Mouse (Mus musculus): ENCODE results near the gene Il31. TPM values are rescaled to one million over a fixed set of nuclear protein-coding genes. Genes with fewer than 3 reads are reported as not detected.

Gene Il31
- polyA plus RNA-seq (2015; fragmentation: Illumina TruSeq; extraction: RNeasy Lipid Tissue Mini Kit (QIAGEN cat#74804); ENCODE audit: insufficient read depth, low replicate concordance) = not detected

GRCm38 (mm10) chr5:123489112-123489785 lies at the start of gene Il31, which contains the start of gene Lrrc43:
Gene Il31 (minus strand): TSS chr5:123489489.
Gene Lrrc43 (plus strand): TSS chr5:123489305.

GRCm38 (mm10) chr5:123525281-123525680 lies 36.0 kb upstream of the Il31 start, which contains the start of gene Gm49027:
Gene Gm49027 (minus strand): TSS chr5:123525488.

GRCm38 (mm10) chr5:123523692-123524392 lies 34.6 kb upstream of the Il31 start, which contains the start of gene Diablo:
Gene Diablo (minus strand): TSS chr5:123524176.

GRCm38 (mm10) chr5:123510160-123510559 lies 20.9 kb upstream of the Il31 start, which contains the start of gene B3gnt4:
Gene B3gnt4 (plus strand): TSS chr5:123510460.

Other genes with a start within 250 kb of the Il31 start
- gene Wdr66, start 237.4 kb downstream of the Il31 start, polyA plus RNA-seq (2015; fragmentation: Illumina TruSeq; extraction: RNeasy Lipid Tissue Mini Kit (QIAGEN cat#74804); ENCODE audit: insufficient read depth, low replicate concordance) = 5.5 TPM
- gene Bcl7a, start 145.7 kb downstream of the Il31 start, polyA plus RNA-seq (2015; fragmentation: Illumina TruSeq; extraction: RNeasy Lipid Tissue Mini Kit (QIAGEN cat#74804); ENCODE audit: insufficient read depth, low replicate concordance) = 25.6 TPM
- 83.7 TPM for gene Mlxip, start 94.7 kb downstream of the Il31 start, polyA plus RNA-seq (2015; fragmentation: Illumina TruSeq; extraction: RNeasy Lipid Tissue Mini Kit (QIAGEN cat#74804); ENCODE audit: insufficient read depth, low replicate concordance)
- not detected for gene Lrrc43, start 184 bp downstream of the Il31 start, polyA plus RNA-seq (2015; fragmentation: Illumina TruSeq; extraction: RNeasy Lipid Tissue Mini Kit (QIAGEN cat#74804); ENCODE audit: insufficient read depth, low replicate concordance)
- not detected for gene B3gnt4, start 21.0 kb upstream of the Il31 start, polyA plus RNA-seq (2015; fragmentation: Illumina TruSeq; extraction: RNeasy Lipid Tissue Mini Kit (QIAGEN cat#74804); ENCODE audit: insufficient read depth, low replicate concordance)
- 92.0 TPM for gene Diablo, start 34.7 kb upstream of the Il31 start, polyA plus RNA-seq (2015; fragmentation: Illumina TruSeq; extraction: RNeasy Lipid Tissue Mini Kit (QIAGEN cat#74804); ENCODE audit: insufficient read depth, low replicate concordance)
- not detected for gene Gm49027, start 36.0 kb upstream of the Il31 start, polyA plus RNA-seq (2015; fragmentation: Illumina TruSeq; extraction: RNeasy Lipid Tissue Mini Kit (QIAGEN cat#74804); ENCODE audit: insufficient read depth, low replicate concordance)
- 30.5 TPM for gene Vps33a, start 83.5 kb upstream of the Il31 start, polyA plus RNA-seq (2015; fragmentation: Illumina TruSeq; extraction: RNeasy Lipid Tissue Mini Kit (QIAGEN cat#74804); ENCODE audit: insufficient read depth, low replicate concordance)
- gene Clip1, start 195.1 kb upstream of the Il31 start, polyA plus RNA-seq (2015; fragmentation: Illumina TruSeq; extraction: RNeasy Lipid Tissue Mini Kit (QIAGEN cat#74804); ENCODE audit: insufficient read depth, low replicate concordance) = 36.5 TPM
- gene Zcchc8, start 231.6 kb upstream of the Il31 start, polyA plus RNA-seq (2015; fragmentation: Illumina TruSeq; extraction: RNeasy Lipid Tissue Mini Kit (QIAGEN cat#74804); ENCODE audit: insufficient read depth, low replicate concordance) = 87.5 TPM

Measured in spleen, adult 10 weeks (tissue).